Mouse (Mus musculus) right cerebral cortex, adult 2 months (tissue): ENCODE data around the gene Tmf1.

Experiments
- DNase-seq, 2 experiments: peaks; one replicate each; pipeline ENCODE4 v3.0.0; 2021 to 2022; ENCODE audit warnings: low spot score in 2 of 2

The Tmf1 gene

DNA sequence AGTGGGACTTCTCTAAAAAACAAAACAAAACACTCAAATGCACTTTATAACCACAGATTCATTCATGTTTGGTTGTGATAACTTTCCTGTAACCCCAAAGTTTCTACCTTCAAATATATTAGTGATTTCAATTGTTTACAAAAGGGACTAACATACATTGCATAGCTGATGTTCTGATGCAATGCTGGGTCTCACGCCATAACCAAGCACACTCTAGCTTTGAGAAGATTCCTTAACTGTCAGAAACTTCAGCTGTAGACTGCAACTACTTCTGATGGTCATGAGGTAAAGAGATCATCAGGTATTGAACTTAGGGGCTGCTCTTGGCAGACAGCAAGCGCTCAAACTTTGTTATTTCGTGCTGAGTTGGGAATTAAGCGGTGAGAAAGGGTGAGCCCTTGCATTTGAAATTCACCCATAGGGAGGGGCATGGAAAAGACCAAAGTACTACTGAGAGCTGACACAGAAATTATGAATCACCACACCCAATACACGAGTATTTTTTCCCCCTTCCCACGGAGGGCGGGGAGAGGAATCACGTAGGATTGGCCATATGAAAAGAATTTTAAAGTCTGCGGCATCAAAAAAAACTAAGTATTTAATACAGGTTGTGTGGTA is 25.4 kb upstream of the Tmf1 start:
- DNase-seq, result no peak

DNA sequence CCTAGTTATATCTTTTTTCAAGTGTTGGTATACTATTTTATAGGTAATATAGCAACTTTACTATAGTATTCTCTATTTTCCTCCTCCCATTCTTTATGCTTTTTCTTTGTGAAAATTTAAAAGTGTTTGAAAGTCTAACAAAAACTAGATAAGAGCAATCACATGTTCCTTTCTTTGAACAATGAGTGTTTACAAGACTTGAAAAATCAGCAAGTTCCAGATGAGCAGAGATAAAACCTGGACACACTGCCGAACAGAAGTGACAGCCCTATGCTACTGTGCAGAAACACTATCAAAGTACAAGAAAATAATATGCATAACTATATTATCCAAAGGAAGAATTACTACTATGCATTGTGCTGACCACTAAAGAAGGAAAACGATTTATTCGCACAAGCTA is 23.6 kb upstream of the Tmf1 start:
- DNase-seq, result no peak

DNA sequence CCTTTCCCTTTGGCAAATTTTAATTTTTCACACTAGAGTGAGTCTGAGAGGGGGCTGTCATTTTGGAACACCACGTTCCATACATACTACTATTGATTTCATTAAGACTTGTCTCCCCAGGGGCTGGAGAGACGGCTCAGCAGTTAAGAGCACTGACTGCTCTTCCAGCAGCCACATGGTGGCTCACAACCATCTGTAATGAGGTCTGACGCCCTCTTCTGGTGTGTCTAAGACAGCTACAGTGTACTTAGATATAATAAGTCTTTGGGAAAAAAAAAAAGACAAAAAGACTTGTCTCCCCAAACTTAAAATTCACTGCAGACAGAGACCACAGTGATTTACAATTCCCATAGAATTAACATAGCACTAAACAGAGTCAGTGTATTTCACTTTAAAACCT is 21.5 kb upstream of the Tmf1 start:
- no peak for DNase-seq

DNA sequence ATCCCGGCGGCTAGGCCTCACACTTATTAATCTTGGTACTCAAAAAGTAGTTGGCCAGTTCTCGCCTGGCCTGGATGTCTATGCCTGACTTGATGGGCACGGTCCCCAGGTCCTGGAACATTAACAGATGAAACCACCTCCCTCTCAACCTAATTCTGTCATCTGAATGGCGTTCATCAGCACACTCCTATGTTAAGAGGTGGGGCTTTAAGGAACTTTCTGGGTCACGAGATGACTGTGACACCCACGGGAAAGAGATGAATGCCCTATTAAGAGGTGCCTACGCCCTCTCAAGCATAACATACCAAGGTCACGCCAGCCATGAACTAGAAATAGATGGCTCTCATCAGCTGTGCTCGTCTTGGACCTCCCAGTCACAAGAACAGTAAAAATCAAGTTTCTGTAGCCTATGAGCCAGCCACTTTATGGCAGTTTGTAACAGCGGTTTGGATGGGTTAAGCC is 476 bp upstream of the Tmf1 start:
- no peak for DNase-seq

DNA sequence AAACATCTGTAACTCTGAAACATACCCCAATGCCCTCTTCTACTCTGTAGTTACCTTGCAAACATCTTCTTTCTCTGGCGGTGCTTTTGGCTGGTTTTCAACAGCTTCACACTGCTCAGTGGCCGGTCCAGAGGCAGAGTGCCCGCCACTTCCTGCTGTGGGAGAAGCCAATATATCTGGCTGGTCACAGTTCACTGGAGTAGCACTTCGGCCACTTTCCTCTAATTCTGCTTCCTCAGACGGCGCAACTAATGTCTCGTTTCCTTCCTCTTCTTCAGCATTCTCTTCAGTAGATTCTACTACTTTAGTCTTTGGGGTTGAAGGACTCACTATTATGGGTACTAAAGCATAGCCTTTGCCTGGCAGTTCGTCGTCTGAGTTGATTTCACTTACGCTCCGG is 3.2 kb downstream of the Tmf1 start:
- DNase-seq, result no peak

DNA sequence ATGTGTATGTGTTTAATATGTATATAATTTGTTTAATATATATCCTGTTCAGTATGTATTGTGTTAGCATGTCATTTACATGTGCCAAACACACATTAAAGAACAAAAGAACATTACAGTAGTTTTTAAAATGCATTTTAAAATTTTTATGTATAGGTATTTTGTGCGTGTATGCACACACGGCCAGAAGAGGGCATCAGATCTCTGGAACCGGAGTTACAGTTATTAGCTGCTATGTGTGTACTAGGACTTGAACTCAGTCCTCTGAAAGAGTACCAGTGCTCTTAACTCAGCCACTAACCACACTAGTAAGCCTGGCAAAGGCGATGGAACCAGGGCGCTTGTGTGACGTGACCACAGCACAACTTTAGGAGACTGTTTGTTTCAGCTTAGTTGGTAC is 28.8 kb downstream of the Tmf1 start:
- DNase-seq, result no peak

DNA sequence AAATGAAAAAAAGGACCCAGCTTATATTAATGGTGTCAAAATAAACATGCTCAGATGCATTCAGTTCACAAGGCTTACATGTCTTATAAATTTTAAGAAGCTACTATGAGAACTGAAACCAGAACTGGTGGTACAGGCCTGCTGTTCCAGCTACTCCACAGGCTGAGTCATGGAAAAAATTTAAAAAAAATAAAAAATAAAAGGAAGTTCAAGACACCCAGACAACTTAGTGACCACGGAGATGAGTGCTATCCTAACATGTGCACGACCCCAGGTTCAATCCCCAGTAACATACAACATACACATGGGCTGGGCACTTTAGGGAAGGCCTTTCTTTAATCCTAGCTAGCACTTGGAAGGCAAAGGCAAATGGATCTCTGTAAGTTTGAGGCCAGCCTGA is 29.2 kb downstream of the Tmf1 start:
- DNase-seq, result no peak

DNA sequence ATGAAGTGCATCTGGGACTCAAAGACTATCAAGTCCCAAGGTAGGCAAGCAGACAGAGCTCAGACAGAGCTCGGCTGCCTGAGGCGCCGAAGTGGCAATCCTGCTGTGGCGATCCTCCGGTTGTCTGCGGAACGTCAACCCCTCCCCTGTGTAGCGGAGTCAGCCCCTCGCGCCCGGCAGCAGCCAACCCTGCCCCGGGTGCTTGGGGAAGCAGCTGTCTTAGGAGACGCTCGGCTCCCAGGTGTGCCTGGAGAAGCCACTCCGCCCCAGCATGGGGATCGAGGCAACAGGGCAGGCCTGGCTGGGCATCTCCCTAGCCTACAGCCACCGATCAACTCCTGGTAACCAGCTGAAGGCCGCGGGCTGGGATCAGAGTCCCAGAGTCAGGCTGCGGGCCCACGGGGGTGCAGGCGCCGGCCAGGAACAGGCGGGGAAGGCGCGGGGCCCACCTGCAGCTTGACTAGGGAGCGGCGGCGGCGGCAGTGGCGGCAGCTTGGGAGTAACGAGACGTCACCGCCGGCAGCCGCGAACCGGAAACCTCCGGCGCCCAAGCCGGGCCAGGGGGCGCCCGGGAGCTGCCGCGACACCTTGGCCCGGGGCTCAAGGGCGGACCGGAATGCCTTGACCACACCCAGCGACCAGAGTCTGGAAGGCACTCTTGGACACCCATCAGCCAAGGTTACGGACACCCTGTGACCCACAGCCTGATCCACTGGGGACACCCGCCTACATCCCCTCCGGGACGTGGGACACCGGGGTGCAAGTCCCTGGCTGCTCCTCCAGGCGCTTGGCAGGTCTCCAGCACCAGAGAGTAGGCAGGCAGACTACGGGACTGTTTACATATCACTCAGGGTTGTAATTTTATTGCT is 30.3 kb downstream of the Tmf1 start, which contains the start of gene Eogt:
Gene Eogt (minus strand): TSS at position 800 of the 869 bp plus-strand sequence.
- peak; percentile 63 to 78 for DNase-seq

DNA sequence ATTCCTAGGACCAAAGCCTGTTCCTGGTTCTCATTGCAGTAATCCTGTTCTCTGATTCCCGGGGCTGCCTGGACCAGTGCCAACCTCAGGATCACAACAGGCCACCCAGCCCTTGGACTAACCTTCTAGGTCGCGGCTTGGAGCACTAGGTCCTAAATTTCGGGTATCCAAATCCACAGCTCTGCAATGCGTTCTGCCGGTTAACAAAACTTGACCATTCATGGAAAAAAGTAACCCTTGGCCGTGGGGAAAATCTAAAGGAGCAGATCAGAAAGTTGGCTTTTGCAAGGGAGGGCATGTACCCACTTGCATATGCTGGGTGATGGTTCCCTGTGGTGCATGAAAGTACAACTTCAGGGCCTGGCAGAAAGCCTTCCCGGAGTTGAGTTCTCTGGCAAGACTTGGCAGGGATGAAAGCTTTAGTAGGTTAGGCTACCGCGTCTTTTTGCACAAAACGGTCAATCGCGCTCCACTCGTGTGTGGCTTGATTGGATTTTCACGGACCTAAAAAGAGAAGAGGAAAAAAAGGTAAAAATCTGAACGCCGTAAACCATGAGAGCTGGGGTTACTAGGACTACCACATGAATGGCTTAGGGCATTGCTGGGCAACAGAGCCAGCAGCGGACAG is 31.1 kb downstream of the Tmf1 start:
- peak; percentile 30 to 32 for DNase-seq

DNA sequence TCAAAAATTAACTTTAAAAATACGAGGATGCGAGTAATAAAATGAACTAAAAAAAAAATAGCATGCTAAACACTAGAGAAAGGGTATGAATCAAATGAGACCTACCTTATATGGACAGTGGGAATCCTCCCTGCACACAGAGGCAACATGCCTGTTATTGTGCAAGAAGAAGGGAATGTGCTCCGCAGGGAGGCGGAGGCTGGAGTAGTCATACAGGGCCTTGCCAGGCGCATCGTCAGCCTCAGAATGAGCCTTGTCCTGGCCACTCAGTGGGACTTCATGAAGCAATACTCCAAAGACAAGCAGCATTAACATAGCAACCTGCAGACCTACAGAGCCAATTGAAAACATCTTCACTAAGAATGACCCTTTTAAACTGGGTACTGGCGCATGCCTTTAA is 33.8 kb downstream of the Tmf1 start:
- no peak for DNase-seq

DNA sequence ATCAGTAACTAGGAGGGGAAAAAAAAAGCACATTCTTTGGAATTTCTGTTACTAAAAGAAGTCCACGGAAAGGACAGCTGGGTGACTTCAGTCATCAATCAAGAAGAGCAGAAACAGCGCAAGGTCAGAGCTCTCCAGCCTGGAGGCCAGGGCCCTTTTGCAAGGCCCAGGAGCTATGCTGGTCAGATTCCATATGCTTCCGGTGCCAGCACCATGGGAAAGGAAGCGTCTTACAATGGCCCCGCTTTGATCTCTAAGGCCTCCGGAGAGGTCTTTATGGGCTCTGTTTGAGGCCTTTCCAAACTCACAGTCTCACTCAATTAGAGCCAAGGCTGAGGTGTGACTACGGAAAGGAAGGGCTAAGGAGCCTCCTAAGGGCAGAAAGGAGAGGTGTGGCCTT is 34.6 kb downstream of the Tmf1 start:
- no peak for DNase-seq

DNA sequence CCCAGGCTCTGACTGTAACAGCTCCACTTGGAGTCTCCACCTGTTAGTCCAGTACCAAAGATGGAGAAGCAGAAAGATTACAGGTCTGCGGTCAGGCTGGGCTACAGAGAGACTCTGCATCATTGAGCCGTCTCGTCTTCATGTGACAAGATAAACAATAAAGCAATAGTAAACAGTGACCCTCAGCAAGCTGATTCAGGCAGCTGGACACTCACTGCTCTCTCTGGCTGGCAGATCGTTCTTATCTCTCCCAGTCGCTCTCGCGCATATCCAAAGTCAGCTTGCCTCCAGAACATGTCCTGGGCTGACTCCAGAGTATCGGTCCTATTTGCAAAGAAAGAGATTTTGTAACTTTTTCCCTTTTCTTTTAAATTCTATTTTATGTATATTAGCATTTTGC is 36.3 kb downstream of the Tmf1 start:
- DNase-seq, result no peak

DNA sequence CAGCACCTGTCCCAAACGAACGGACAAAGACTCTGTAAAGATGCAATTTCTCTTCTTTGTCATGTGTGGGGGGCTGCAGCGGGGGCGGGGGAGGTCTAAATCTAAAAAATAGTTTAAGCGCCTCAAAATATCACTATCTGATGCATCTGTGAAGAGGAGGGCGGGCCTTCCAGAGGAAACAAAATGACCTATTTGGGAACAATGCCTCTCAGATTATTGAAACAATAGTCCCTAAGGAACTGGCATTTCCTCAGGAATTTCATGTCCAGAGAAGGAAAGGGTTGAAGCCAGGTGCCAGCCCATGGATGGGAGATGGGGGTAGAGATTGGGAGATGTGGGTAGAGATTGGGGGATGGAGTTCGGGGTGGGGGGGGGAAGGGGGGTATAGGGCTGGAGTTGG is 37.1 kb downstream of the Tmf1 start:
- no peak for DNase-seq

DNA sequence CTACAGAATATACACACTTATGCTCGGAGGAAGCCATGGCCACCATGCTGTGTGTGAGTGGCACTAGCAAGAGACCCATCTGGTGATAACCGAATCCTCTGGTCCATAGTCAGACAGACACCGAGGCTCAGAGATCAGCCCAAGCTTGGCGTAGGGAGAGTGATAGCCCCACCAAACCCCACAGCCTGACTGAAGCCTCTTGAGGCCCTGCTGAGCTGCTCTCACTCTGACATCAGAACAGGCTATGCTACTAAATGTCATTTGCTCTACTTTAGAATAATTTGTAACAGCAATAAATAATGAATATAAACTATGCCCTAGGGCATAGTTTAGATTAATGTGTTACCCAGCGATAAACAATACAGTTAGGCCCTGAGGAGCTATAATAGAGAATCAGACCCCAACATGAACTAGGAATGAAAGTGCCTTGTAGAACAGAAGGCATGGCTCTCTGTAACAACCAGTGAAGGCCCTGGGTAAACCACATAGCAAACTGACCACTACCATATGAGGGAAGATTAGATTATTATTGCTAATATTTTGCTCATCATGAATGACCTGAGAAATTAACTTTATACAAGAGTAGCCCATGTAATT is 46.1 kb downstream of the Tmf1 start:
- DNase-seq, result no peak

DNA sequence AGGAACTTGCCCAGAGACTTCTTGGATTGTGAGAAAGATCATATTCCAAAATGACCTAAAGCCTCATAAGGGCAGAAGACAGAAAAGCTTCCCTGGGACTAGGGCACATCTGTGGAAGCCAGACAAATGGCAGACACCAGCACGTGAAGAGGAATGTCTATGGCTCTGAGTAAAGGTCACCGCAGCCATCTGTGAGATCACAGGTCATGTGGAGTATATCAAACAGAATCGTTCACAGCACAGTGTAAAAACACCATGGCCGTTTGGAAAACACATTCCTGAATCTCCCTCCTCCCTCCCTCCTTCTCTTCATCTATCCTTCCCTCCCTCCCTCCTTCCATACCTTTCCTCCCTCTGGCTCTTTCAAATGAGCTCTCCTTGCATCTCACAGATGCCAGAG is 47.1 kb downstream of the Tmf1 start:
- no peak for DNase-seq

DNA sequence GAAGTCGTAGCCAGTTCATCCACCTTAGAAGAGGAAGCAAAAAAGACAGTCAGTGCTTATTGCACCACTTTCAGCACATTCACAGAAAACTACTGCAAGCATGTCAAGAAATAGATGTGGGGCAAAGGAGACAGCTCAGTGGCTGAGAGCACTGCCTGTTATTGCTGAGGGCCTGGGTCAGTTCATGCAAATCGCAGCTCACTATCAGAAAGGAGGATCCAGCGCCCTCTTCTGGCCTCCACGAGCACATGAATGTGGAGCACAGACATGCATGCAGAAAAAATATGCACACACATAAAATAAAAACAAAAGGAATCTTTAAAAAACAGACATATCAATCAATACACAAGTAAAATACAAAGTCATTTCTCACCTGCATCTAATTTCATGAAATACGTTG is 47.9 kb downstream of the Tmf1 start:
- no peak for DNase-seq

DNA sequence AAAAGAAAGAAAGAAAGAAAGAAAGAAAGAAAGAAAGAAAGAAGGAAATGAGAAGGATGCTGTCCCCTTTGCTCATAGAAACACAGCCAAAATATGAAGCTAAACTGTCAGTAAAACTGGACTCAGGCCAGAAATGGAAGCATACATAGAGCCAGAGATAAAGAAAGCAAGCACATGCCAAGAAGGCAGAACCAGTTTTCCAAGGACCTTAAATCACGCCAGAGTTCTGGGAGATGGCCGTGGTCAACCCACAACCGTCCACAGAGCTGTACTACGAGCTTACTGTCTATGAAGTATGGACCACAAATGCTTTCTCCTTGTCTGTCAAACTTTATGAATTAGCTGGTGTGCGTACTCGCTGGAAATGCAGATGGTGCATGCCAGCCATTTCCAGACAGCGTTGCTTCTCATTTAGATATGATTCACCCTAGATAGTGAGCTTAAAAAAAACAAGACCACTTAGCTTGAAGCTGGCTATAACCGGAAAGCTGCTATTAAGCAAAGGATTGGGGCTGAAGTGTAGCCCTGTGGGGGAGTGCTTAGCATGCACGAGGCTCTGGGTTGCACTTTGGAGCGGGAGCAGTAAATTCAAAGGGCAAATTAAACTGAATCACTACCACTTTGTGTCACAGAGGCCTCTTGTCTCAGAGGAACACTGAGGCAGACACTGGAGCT is 54.4 kb downstream of the Tmf1 start:
- DNase-seq, result peak in 1 of 2 experiments; percentile 26

DNA sequence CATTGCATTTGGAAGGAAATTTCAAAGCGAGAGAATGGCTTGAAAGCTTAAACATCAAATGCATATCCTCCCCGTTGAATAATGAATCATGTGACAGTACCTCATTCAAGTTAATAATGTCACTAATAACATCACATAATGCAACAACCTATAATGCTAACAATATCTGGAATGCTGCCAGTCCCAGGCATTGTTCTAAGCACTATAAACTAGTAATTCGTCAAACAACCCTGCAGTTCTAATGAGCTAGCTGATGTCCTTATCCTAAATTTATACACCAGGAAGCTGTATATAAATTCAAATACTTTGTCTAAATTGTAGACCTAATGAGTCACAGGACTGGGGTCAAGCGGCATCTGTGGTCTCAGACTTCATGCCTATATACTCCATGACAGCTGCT is 58.0 kb downstream of the Tmf1 start:
- DNase-seq, result no peak

DNA sequence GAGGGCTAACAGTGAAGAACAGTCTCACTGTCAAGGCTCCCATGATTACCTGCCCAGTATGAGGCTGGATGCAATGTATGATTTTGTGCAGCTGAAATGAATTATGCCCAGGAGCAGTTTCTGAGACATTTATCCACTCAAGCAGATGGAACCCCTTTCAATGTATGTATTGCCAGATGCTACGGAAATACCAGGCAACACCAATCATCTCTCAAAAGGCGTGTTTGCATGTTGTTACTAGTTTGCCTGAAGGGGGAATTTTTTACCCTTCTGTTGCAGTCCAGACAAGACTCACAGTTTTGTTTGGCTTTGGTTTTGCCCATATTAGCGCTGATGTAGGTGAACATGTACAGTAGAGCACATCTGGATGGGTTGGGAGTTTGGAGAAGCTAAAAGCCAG is 60.6 kb downstream of the Tmf1 start:
- no peak for DNase-seq

DNA sequence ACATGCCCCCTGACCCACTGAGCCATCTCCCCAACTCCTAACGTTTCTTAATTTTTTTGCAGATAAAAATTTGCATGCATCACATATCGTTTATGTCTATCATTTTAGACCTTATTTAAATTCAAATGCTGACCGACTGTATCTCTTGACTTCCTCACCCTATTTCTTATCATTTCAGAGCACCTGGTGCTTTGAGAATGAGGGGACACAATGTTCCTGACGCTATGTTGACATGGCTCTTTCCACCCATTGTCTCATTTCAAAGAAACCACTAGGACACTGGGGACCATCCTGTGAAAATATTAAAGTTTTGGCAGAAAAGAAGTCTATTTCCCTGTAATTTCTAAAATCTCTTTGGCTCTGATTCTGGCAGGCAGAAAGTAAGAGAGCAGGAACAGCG is 62.0 kb downstream of the Tmf1 start:
- DNase-seq, result no peak

DNA sequence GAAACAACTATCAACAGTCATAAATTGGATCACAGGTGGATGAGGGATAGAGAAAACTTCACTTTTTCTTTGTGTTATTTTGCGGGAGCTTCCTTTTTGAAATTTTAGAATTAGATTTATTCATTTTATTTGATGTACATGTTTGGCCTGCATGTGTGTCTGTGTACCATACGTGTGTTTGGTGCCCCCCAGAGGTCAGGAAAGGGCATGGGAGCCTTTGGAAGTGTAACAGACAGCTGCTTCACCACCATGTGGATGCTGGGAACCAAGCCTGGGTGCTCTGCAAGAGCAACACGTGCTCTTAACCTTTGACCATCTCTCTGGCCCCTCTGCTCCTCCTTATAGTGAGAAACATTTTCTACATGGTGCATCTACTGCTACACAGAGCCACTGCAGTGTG is 64.1 kb downstream of the Tmf1 start:
- DNase-seq, result no peak

DNA sequence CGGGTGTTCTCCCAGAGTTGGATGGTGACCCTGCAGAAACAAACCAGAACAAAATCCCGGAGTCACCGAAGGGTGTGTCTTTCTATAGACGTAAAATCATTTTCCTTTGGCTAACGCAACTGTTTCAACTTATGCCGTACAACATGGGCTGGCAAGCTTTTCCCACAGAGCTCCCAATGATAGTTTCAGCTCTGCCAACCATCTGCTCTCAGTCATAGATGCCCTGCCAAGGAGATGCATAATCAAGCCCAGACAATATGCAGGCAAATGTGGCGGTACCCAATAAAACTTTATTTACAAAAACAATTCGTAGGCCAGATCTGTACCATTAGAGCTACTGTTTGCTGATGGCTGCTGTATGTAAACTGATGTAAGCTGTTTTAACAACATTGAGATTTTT is 66.7 kb downstream of the Tmf1 start:
- DNase-seq, result no peak
